Mouse (Mus musculus) adrenal gland (tissue): Measurements from ENCODE around the gene Arl14.

Experiments
- intact Hi-C: fragments of 180-260 bp; cut with DNase I; formaldehyde crosslinking; loops from one replicate; pipeline ENCODE4 v1.15.1; 2025

Arl14 gene

GRCm38 (mm10) chr3:69257049-69257699 is 35.0 kb downstream of the Arl14 start:
- intact Hi-C loops: loop anchor here (1.0 to 5.0 kb wide), 2 partner anchors 225 to 445 kb away; no protein-coding TSS in a partner anchor

GRCm38 (mm10) chr3:69263010-69263643 is 40.9 kb downstream of the Arl14 start:
- intact Hi-C loops: loop anchor here (10.0 kb wide), 1 partner anchor 82 kb away; no protein-coding TSS in a partner anchor

- intact Hi-C loops: loop anchor here (10.0 kb wide), 1 partner anchor 81 kb away; no protein-coding TSS in a partner anchor
Measured at GRCm38 (mm10) chr3:69264299-69264698, 42.1 kb downstream of the Arl14 start.

DNA sequence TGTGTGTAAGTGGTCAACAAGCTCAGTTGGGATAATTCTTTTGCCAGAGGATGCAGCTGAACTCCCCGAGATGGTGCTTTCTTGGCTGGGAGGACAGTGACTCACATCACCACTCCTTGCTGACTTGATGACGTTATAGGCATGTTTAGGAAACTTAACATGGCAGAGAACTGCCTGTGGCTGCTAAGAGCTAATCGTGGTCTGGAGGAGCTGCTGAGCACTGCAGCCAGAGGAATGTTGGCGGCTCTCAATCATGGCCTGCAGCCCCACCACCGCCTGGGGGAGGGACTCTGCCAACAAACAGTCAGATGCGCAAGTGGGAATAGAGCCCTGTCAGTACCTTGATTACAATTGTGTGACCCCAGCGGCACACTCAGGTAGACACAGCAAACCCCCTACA is 49.6 kb downstream of the Arl14 start:
- intact Hi-C loops: loop anchor here (5.0 kb wide), 1 partner anchor 35 kb away; no protein-coding TSS in a partner anchor
